Mouse (Mus musculus) kidney, adult 2 months (tissue): ENCODE data around the gene Ttc19.

ENCODE experiments used
- CTCF ChIP-seq: fragments of 200-500 bp; conservative IDR thresholded peaks from 2 replicates; pipeline ENCODE4 v1.5.1; 2011; ENCODE audit warnings: low read depth, mild to moderate bottlenecking, control low read depth, low read length, moderate library complexity, mixed read lengths; ENCODE audit not compliant: insufficient read depth, insufficient read length
- POLR2A ChIP-seq: fragments of 200-500 bp; IDR thresholded peaks from one replicate; pipeline ENCODE4 v1.6.1; 2011; ENCODE audit warnings: low read depth, low read length, control low read depth

DNA sequence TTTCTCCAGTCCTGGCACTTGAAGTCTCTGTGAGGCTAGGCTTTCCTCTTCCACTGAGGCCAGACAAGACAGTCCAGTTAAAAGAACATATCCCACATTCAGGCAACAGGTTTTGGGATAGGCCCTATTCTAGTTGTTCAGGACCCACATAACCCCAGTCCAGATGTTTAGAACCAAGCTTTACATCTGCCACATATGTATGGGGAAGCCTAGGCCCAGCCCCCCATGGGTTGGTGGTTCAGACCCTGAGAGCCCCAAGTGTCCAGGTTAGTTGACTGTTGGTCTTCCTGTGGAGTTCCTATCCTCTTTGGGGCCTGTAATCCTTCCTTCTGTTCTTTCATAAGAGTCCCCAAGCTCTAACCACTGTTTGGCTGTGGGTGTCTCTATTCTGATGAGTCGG is 6.4 kb downstream of the Ttc19 start:
- TF ChIP-seq POLR2A (no peak), CTCF (no peak)
